ENCODE assay signal across 1 mouse cellular context in genomic region chr11:102284501-102285094, GRCm38 (mm10).
TF ChIP-seq lines count a peak whose summit lies in the region.

Tmub2 (plus strand) TSS chr11:102284931.

TF ChIP-seq in CH12.LX, 34 proteins besides CTCF, POLR2A, EP300 and RAD21 (continued from another document):
- no peak for TF ChIP-seq USF2 (conservative IDR thresholded peaks at IDR 0.05; ENCODE audit: low read depth, low read length)
- TF ChIP-seq ETS1 (conservative IDR thresholded peaks at IDR 0.05; ENCODE audit: low read depth, low read length), result peak; percentile 85
- no peak for TF ChIP-seq ZKSCAN1 (IDR thresholded peaks at IDR 0.05; ENCODE audit: borderline replicate concordance, low read depth, low read length)
- TF ChIP-seq GABPA (IDR thresholded peaks at IDR 0.05; ENCODE audit: insufficient replicate concordance, low read depth, low read length), result peak; percentile 100
- TF ChIP-seq IRF4 (IDR thresholded peaks at IDR 0.05; ENCODE audit: low read depth, low read length), result peak; percentile 43
- TF ChIP-seq PAX5 (IDR thresholded peaks at IDR 0.05; ENCODE audit: low read length), result no peak
- no peak; the same call in none of the 2 replicates for TF ChIP-seq MAX (IDR thresholded peaks at IDR 0.05; ENCODE audit: low read length)
- no peak for TF ChIP-seq POLR2AphosphoS2 (IDR thresholded peaks at IDR 0.05; ENCODE audit: low read depth, low read length)
- peak; percentile 91; the same call in 1 of the 2 replicates for TF ChIP-seq SIN3A (IDR thresholded peaks at IDR 0.05; ENCODE audit: low read length)
- peak; percentile 57; the same call in 1 of the 2 replicates for TF ChIP-seq JUND (conservative IDR thresholded peaks at IDR 0.05; ENCODE audit: low read depth, low read length)
- TF ChIP-seq MAFK (IDR thresholded peaks at IDR 0.05; ENCODE audit: insufficient replicate concordance, low read length), result no peak
- TF ChIP-seq ZMIZ1 (IDR thresholded peaks at IDR 0.05; ENCODE audit: low read depth, low read length), result peak; percentile 58; the same call in 1 of the 2 replicates
